Mouse (Mus musculus): ENCODE measurements around the gene Kdm1a. TPM values are rescaled to one million over a fixed set of nuclear protein-coding genes. Genes with fewer than 3 reads are reported as not detected.
A peak's percentile ranks its signal among the peaks of the same experiment; 100 is the strongest.

Kdm1a gene
- 122 and 124 TPM in 2 replicates for total RNA-seq (2017)

DNA sequence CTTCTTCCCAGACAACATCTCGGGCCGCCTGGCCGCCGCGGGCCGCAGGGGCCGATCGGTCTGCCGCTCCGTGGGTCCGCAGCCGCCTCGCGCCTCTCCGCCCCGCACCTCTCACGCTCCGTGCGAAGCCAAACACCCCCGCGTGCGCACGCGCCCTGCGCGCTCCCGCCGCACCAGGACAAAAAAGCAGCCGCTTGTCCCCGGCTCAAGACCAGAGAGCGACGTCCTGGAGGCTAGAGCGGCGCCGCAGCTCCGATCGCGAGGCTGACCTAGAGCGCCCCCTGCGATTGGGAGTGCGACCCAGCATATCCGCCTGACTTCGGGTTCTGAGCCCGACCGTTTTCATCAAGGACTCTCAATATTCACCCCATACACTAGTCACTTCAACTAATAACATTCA lies at the start of gene Kdm1a:
Gene Kdm1a, minus strand, starts transcription at position 156 of the 400 bp plus-strand sequence.
- ATAC-seq (replicated peaks in 1 of 2; ENCODE audit: insufficient read depth in 1 of 2, low FRiP score in 2 of 2, low TSS enrichment in 1 of 2, low read depth in 1 of 2, poor library complexity in 2 of 2, severe bottlenecking in 2 of 2) = peak; percentile 96 to 97

DNA sequence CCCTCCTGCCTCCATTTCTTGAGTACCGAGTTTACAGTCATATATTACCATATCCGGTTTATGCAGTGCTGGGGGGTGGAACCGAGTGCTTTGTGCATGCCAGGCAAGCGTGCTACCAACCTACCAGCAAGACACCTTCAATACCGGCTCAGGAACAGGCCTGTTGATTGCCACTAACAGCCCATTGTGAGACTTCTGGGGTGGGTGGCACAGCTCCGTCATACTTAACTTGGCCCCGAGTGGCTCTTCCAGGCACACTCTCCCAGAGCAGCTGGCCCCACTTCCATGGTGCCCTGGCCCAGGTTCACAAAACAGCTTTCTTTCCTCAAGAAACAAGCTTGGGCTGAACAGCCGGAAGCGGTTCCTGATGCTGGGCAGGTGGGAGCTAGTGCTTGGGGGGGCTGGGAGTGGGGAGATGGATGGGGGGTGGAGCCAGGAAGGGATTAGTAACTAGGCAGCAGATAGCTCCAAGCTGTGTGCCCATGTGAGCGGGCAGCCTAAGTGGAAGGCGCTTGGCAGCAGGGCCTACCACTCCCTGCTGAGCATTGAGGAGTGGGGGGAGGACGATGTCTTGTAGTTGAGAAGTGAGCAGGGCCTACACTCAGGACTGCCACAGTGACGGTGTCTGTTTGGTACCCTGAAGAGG lies 49.5 kb upstream of the Kdm1a start:
- no peak for ATAC-seq (replicated peaks in 1 of 2; ENCODE audit: insufficient read depth in 1 of 2, low FRiP score in 2 of 2, low TSS enrichment in 1 of 2, low read depth in 1 of 2, poor library complexity in 2 of 2, severe bottlenecking in 2 of 2)

DNA sequence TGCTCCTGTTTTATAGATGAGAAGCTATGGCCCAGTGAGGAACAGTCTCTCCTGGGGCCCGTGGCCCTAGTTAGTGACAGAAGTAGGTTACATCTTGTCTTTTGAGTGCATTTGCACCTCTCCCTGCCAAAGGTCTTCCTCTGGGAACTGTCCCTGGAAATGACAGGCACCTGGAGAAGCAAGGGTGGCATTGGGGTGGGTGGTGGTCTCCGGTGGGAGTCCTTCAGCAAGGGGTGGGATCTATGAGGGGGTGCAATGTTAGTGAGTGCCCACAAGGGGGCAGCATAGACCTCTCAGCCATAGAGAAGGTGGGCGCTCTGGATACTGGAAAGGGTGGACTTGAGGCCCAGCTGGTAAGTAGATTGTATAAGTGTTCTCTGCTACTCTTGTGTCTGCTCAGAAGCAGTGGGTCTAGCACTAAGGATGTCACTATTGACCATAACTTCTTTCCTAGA lies 48.9 kb upstream of the Kdm1a start:
- ATAC-seq (replicated peaks in 1 of 2; ENCODE audit: insufficient read depth in 1 of 2, low FRiP score in 2 of 2, low TSS enrichment in 1 of 2, low read depth in 1 of 2, poor library complexity in 2 of 2, severe bottlenecking in 2 of 2) = peak; percentile 30 to 34; a peak in 1 of 4 replicates

DNA sequence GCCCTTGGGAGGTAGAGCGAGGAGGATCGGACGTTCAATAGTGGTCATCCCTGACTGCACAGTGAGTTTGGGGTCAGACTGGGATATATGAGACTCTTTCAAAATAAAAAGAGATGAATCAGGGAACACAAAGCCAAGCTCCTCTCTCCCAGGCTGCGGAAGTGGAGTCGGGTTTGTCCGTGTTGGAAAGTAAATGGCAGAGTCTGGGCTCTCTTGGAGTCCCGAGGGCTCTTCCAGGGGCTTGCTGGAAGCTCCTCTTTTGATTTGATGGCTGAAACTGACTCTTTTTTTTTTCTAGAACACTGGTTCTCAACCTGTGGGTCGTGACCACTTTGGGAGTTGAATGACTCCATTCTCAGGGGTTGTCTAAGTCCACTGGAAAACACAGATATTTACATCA lies 47.7 kb upstream of the Kdm1a start:
- no peak for ATAC-seq (replicated peaks in 1 of 2; ENCODE audit: insufficient read depth in 1 of 2, low FRiP score in 2 of 2, low TSS enrichment in 1 of 2, low read depth in 1 of 2, poor library complexity in 2 of 2, severe bottlenecking in 2 of 2)

DNA sequence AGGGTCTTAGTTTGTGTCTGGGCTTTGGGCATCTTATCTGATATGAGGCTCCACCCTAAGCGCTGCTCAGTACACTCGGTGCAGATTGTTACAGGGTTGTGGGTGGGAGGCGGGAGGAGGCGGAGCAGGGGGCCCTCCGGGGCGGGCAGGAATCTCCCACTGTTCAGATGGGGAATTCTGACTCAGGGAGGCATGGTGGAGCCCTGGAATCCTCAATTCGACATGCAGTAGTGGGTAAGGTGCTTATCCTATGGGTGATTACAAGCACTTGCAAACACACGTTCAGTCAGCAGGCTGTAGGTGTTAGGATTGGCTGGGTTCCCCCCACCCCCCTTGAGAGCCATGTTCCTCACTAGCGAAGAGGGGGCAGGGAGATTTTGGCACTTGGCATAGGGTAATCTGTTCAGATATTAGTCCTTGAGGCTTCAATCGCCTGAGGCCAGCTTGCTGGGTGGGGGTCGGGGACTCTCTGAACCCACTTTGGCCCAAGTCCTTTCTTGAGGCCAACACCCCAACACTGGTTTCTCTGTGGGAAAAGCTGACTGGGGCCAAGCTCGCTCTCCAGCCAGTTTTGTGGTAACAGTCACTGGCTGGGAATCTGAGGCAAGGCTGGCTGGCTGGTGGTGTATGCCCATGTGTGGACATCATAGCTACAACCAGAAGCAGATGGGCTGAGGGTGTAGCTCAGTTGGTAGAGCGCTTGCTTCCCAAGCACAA lies 47.1 kb upstream of the Kdm1a start:
- no peak for ATAC-seq (replicated peaks in 1 of 2; ENCODE audit: insufficient read depth in 1 of 2, low FRiP score in 2 of 2, low TSS enrichment in 1 of 2, low read depth in 1 of 2, poor library complexity in 2 of 2, severe bottlenecking in 2 of 2)

DNA sequence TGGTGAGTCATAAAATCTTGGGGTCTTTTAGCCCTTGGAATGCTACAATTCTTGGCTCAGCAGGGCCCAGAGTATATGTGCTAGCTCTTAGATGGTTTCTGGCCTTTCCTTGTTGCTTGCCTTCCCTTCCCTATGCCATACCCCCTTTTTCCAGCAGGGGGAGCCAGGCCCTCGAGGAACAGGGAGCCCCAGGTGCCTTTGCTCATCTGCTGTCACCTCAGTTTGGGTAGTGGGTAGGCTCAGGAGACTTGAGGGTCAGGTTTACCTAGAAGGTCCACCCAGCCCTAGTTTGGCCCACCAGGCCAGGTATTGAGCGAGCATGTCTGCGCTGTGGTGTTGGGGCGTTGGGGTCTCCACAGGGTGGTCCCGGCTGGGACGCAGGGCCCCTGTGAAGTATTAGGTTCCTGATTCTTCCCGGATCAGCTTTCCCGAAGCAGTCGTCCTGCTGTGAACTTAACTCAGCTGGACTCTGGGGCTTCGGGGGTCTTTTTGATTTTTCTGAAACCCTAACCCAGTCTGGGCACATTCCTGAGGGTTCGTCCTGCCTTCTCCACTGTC lies 46.5 kb upstream of the Kdm1a start:
- ATAC-seq (replicated peaks in 1 of 2; ENCODE audit: insufficient read depth in 1 of 2, low FRiP score in 2 of 2, low TSS enrichment in 1 of 2, low read depth in 1 of 2, poor library complexity in 2 of 2, severe bottlenecking in 2 of 2) = peak; percentile 40 to 47; a peak in 2 of 4 replicates

DNA sequence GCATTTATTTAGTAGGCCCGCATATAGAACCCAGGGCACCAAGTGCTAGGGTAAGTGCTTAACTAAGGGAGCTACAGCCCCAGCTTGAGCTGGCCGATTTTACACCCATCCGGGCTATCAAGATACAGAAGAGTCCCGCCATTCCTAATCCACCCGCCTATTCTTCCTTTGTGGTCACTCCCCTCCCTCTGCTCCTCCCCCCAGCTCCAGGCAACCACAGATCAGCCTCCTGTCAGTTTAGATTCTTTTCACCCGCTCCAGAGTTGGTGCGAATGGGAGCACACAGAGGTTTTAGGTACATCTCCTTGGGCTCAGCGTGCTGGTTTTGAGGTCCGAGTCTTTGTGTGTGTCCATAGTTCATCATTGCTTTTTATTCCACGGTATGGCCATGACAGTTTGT lies 36.4 kb upstream of the Kdm1a start:
- 0 out of 4 replicates have a peak, but pooled peaks of 1 of the 2 experiments have one; percentile 32 for ATAC-seq (replicated peaks in 1 of 2; ENCODE audit: insufficient read depth in 1 of 2, low FRiP score in 2 of 2, low TSS enrichment in 1 of 2, low read depth in 1 of 2, poor library complexity in 2 of 2, severe bottlenecking in 2 of 2)

DNA sequence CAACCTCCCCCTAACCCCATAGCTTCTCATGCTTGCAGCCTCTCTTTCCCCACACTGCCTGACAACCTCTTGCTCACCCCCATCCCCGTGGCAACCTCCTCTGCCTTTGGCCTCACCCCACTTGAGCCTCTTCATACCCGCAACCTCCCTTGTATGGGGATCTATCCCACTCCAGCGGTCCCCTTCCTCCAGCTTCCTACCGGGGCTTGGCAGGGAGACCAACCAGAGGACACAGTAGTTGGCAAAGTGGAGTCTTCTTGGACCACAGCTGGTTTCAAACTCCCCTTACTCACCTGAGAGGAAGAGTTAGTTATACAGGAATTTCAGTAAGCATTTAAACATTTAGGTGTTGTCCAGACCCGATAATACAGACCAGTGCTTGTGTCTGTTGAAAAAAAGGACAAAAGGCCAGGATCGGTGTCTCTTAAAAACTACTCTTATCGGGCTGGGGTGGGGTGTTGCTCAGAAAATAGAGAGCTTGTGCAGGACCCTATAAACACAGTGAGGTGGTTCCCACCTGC lies 35.8 kb upstream of the Kdm1a start:
- ATAC-seq (replicated peaks in 1 of 2; ENCODE audit: insufficient read depth in 1 of 2, low FRiP score in 2 of 2, low TSS enrichment in 1 of 2, low read depth in 1 of 2, poor library complexity in 2 of 2, severe bottlenecking in 2 of 2) = no peak

DNA sequence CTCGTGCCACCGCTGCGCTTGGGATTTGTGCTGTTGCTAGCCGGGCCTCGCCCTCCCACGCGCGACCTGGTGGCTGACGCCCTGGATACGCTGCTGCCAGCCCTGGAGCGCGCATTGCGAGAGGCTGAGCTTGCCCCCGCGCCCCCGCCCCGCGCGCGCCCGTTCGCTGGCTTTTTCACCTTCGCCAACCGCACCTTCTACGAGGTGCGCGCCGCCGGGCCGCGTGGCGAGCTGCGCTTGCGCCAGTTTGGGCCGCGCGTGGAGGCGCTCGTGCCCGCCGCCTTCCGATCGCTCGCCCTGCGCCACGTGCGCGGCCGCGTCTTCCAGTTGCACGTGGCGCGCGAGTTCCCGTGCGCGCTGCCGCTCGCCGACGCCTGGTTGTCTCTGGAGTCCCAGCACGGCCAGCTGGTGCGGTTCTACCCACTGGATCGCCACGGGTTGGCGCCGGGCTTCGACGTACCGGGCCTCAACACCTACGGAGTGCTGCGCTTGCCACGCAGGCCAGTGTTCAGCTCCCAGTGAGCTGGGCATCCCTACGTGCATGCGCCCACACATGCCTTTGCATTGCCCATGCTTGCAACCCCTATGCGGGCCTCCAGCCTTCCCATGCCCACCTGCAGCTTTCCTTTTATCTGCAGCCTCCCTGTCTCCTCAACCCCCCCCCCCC lies 35.2 kb upstream of the Kdm1a start:
- ATAC-seq (replicated peaks in 1 of 2; ENCODE audit: insufficient read depth in 1 of 2, low FRiP score in 2 of 2, low TSS enrichment in 1 of 2, low read depth in 1 of 2, poor library complexity in 2 of 2, severe bottlenecking in 2 of 2) = no peak

DNA sequence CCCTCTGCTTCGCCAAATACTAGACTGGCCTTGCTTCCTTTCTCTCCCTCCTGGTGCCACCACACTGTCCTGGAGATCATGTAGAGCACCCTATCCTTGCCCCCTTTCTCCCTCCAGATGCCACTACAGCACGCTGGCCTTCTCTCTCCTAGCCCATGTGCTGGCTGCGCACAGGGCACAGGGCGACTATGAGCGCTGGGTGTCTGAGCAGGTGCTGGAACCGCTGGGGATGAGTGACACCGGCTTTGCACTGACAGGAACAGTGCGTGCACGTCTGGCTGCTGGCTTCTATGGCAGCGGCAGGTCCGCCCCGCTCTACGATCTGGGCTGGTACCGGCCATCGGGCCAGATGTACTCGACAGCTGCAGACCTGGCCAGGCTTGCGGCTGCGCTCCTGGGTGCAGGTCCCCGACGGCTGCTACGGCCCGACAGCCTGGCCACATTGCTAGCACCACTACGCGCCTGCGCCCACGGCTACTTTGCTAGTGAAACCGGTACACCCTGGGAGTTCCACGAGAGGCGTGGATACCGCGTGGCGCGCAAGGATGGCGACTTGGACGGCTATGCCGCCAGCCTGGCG lies 34.5 kb upstream of the Kdm1a start:
- ATAC-seq (replicated peaks in 1 of 2; ENCODE audit: insufficient read depth in 1 of 2, low FRiP score in 2 of 2, low TSS enrichment in 1 of 2, low read depth in 1 of 2, poor library complexity in 2 of 2, severe bottlenecking in 2 of 2) = no peak

DNA sequence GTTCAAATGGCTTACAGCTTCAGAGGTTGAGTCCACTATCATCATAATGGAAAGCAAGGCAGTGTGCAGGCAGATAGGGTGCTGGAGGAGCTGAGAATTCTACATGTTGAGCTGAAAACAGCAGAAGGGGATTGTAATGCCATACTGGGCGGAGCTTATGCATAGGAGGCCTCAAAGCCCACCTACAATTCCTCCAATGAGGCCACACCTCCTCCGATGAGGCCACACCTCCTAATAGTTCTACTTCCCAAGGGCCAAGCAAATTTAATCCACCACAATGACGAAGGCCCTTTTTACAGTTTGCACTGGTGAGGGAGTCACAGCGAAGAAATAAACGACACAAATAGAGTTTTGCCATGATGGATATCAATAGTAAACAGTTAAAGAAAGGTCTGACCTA lies 34.0 kb upstream of the Kdm1a start:
- ATAC-seq (replicated peaks in 1 of 2; ENCODE audit: insufficient read depth in 1 of 2, low FRiP score in 2 of 2, low TSS enrichment in 1 of 2, low read depth in 1 of 2, poor library complexity in 2 of 2, severe bottlenecking in 2 of 2) = no peak

DNA sequence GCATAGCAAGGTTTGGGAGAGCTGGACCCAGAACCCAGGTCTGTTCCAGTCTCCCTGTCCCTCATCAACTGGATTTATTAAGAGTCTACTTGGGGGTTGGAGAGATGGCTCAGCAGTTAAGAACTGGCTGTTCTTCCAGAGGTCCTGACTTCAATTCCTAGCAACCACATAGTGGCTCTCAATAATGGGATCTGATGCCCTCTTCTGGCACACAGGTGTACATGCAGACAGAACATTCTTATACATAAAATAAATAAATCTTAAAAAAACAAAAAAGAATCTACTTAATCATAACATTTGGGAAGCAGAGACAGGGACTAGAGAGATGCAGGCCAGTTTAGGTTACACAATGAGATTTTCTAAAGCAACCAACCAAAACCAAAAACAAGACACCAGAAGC lies 33.5 kb upstream of the Kdm1a start:
- ATAC-seq (replicated peaks in 1 of 2; ENCODE audit: insufficient read depth in 1 of 2, low FRiP score in 2 of 2, low TSS enrichment in 1 of 2, low read depth in 1 of 2, poor library complexity in 2 of 2, severe bottlenecking in 2 of 2) = no peak

DNA sequence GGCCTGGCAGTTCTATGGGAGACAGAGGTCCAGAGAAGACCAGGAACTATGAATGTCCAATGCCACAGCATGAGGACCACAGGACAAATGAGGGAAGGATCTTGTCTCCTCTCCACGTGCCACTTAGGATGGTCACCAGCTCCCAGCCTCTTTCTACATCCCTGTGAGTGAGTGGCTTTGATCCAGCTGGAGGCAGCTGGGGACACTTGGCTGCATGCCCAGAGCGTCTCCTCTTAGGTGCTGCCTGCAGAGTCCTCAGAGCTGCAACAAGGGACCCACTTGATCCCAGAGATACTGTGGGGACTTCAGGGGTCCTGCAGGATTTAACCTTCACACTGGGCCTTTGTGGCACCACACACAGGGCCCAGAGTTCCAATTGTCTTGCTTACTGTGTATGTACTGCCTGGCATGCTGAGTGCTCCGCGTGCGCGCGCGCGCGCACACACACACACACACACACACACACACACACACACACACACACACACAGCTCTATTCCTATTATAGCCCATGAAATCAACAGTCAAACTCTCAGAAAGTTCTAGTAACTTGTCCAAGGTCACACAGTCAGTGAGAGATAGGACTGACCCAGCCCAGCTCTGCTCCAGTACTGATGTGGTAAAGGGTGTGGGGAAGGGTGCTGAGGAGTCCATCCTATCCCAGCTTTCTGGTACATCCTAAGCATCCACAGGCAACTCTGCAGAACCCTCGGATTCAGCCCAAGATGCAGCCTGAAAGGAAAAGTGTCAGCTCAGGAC lies 28.9 kb upstream of the Kdm1a start:
- ATAC-seq (replicated peaks in 1 of 2; ENCODE audit: insufficient read depth in 1 of 2, low FRiP score in 2 of 2, low TSS enrichment in 1 of 2, low read depth in 1 of 2, poor library complexity in 2 of 2, severe bottlenecking in 2 of 2) = no peak

DNA sequence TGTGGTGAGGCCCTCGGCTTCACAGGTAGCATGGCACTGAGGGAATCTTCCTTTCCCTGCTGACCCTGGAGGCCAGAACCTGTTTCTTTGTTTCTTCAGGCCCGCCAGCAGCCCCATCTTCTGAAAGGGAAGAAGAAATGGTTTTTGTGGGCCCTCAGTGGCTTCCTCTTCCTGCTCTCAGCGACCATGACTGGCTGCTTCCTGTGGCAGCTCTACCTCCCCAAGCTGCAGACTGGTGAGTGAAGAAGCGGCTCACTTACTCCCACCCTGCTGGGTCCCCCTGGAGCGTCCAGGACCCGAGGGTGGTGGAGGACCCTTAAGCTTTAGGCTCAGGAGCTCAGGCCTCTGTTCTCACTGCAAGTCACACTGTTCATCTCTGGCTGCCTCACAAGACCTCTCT lies 24.1 kb upstream of the Kdm1a start:
- peak; percentile 87 to 91 for ATAC-seq (replicated peaks in 1 of 2; ENCODE audit: insufficient read depth in 1 of 2, low FRiP score in 2 of 2, low TSS enrichment in 1 of 2, low read depth in 1 of 2, poor library complexity in 2 of 2, severe bottlenecking in 2 of 2)

DNA sequence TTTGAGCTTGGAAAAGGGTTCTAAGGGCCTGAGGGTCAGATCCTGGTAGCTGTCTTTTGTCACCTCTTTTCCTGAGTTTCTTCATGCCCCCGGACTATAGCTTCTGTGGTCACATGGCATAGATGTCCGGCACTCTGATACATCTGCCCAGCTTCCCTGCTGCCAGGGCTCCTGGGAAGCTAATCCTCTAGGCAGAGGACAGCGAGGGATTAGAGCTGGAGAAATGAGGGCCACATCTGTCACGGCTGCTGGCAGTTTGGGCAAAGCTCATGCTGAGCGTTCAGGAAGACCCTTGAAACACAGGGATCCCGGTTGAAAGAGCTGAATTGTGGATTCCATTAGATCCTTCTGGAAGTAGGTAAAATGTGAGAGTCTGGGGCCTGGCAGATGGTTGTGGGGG lies 19.9 kb upstream of the Kdm1a start, which contains the start of gene Lactbl1:
Gene Lactbl1, plus strand, starts transcription at position 234 of the 400 bp plus-strand sequence.
- ATAC-seq (replicated peaks in 1 of 2; ENCODE audit: insufficient read depth in 1 of 2, low FRiP score in 2 of 2, low TSS enrichment in 1 of 2, low read depth in 1 of 2, poor library complexity in 2 of 2, severe bottlenecking in 2 of 2) = no peak

DNA sequence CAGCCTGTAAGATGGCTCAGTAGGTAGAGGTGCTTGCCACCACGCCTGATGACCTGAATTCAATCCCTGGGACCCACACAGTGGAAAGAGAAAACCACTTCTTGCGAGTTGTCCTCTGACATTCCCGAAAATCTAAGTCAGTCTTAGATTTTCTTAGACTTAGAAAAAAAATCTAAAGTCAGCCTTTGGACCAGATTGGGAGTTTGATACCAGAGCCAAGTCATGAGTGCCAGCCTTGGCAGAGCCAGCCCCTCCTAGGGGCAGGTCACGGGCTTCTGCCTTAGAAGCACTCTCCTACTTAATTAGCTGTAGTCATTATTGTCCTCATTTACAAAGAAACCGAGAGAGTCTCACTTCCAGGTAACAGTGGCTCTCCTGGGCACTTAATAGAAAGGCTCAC lies 19.4 kb upstream of the Kdm1a start:
- no peak for ATAC-seq (replicated peaks in 1 of 2; ENCODE audit: insufficient read depth in 1 of 2, low FRiP score in 2 of 2, low TSS enrichment in 1 of 2, low read depth in 1 of 2, poor library complexity in 2 of 2, severe bottlenecking in 2 of 2)

DNA sequence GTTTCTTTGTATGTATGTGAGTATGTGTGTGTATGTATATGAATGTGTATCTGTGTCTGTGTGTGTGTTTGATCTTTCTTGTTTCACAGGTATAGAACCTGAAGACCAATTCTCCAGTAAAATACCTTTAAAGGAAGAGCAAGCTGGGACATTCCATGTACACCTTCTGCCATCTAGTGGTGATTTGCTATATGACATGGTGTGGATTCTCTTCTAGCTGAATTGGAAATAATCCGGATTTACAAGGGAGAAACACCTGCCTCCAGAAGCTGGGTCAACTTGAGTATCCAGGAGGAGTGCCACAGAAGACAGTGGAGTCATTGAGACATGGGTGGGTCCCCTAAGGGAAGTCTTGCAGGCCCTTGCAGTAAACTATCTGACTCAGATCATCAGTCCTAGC lies 18.8 kb upstream of the Kdm1a start:
- peak in 1 of 2 experiments; percentile 45; a peak in 2 of 4 replicates for ATAC-seq (replicated peaks in 1 of 2; ENCODE audit: insufficient read depth in 1 of 2, low FRiP score in 2 of 2, low TSS enrichment in 1 of 2, low read depth in 1 of 2, poor library complexity in 2 of 2, severe bottlenecking in 2 of 2)
